Mouse (Mus musculus) small intestine, adult 10 weeks (tissue): ENCODE measurements around the gene Ucp1. TPM values are rescaled to one million over a fixed set of nuclear protein-coding genes. Genes with fewer than 3 reads are reported as not detected.

Experiments used
- polyA plus RNA-seq: library from polyadenylated mRNA; stranded (reverse); fragments of 350-450 nt; fragmentation: Illumina TruSeq; extraction: RNeasy Lipid Tissue Mini Kit (QIAGEN cat#74804); gene quantifications from one replicate; pipeline ENCODE4 v1.2.3, GENCODE M21; 2014; ENCODE audit warnings: low replicate concordance

The Ucp1 gene
- polyA plus RNA-seq: not detected

GRCm38 (mm10) chr8:83290176-83290575 is at the start of gene Ucp1:
Ucp1 (plus strand) TSS chr8:83290352.

GRCm38 (mm10) chr8:83331899-83332697 is 41.9 kb downstream of the Ucp1 start, which contains the start of gene Elmod2:
Elmod2 (minus strand) TSS chr8:83332486.

Other genes with a start within 250 kb of the Ucp1 start
- gene Tbc1d9, start 125.0 kb upstream of the Ucp1 start, polyA plus RNA-seq: 7.6 TPM
- not detected for gene Gm10645, start 124.2 kb upstream of the Ucp1 start, polyA plus RNA-seq
- 58.3 TPM for gene Elmod2, start 42.1 kb downstream of the Ucp1 start, polyA plus RNA-seq
- not detected for gene Mgat4d, start 58.1 kb downstream of the Ucp1 start, polyA plus RNA-seq
- gene Clgn, start 99.5 kb downstream of the Ucp1 start, polyA plus RNA-seq: 0.45 TPM
- gene Scoc, start 168.0 kb downstream of the Ucp1 start, polyA plus RNA-seq: 556 TPM
- gene Olfr370, start 245.4 kb downstream of the Ucp1 start, polyA plus RNA-seq: not detected